Mouse (Mus musculus) limb, embryonic 14.5 days (tissue): ENCODE data around the gene Ispd. TPM values are rescaled to one million over a fixed set of nuclear protein-coding genes. Genes with fewer than 3 reads are reported as not detected.

ENCODE experiments used
- ATAC-seq: fragments of 200-750 bp; cut with Nextera tagmentation; 2 replicates; pipeline ENCODE4 v1.8.0; 2017; ENCODE audit warnings: low read depth, moderate number of reproducible peaks, moderate TSS enrichment; ENCODE audit not compliant: low FRiP score
- DNase-seq: peaks from one replicate; pipeline ENCODE4 v3.0.0-alpha.2; 2015; ENCODE audit warnings: low spot score
- H3K27ac ChIP-seq: fragments of 300-500 bp; sonication (generic); replicated peaks from 2 replicates; pipeline ENCODE4 v1.5.1; 2014; ENCODE audit warnings: low read depth, mild to moderate bottlenecking, low read length, moderate library complexity, mixed read lengths
- H3K27me3 ChIP-seq: fragments of 300-500 bp; sonication (generic); 2 replicates; pipeline ENCODE4 v1.6.1; 2014; ENCODE audit warnings: low read length, mixed read lengths; ENCODE audit not compliant: control insufficient read depth, insufficient read depth
- H3K36me3 ChIP-seq: fragments of 300-500 bp; sonication (generic); 2 replicates; pipeline ENCODE4 v1.6.1; 2014; ENCODE audit warnings: mild to moderate bottlenecking, low read length, moderate library complexity, mixed read lengths; ENCODE audit not compliant: control insufficient read depth, insufficient read depth
- H3K4me1 ChIP-seq: fragments of 300-500 bp; sonication (generic); 2 replicates; pipeline ENCODE4 v1.6.1; 2014; ENCODE audit warnings: antibody characterized with exemption, low read length, mixed read lengths; ENCODE audit not compliant: control insufficient read depth, insufficient read depth
- H3K4me2 ChIP-seq: fragments of 300-500 bp; sonication (generic); replicated peaks from 2 replicates; pipeline ENCODE4 v1.6.1; 2014; ENCODE audit warnings: low read depth, mild to moderate bottlenecking, low read length, moderate library complexity; ENCODE audit not compliant: severe bottlenecking
- H3K4me3 ChIP-seq: fragments of 300-500 bp; sonication (generic); replicated peaks from 2 replicates; pipeline ENCODE4 v1.5.1; 2014; ENCODE audit warnings: low read length
- H3K9ac ChIP-seq: fragments of 300-500 bp; sonication (generic); 2 replicates; pipeline ENCODE4 v1.6.1; 2014; ENCODE audit warnings: mild to moderate bottlenecking, low read depth, low read length, moderate library complexity; ENCODE audit not compliant: severe bottlenecking
- H3K9me3 ChIP-seq: fragments of 300-500 bp; sonication (generic); 2 replicates; pipeline ENCODE4 v1.6.1; 2016; ENCODE audit warnings: low read length; ENCODE audit not compliant: control insufficient read depth
- POLR2A ChIP-seq: fragments of 200-500 bp; IDR thresholded peaks from 2 replicates; pipeline ENCODE4 v1.8.0; 2012; ENCODE audit warnings: inconsistent platforms, mild to moderate bottlenecking, moderate library complexity, borderline replicate concordance; ENCODE audit not compliant: insufficient read depth, insufficient read length; ENCODE audit errors: extremely low read depth
- whole genome bisulfite sequencing: fragments of 180-500 bp; shearing (Covaris S2); extraction: QIAGEN DNeasy Blood & Tissue Kit; methylation state at CpG from one replicate; pipeline ENCODE4 v1.1.7; 2014; 5-methylcytosine and 5-hydroxymethylcytosine counted together
- polyA plus RNA-seq, 2 experiments: library from polyadenylated mRNA; depleted of rRNA in 1 of 2; stranded (reverse) in 1 of 2; unstranded in 1 of 2; fragments of >200 nt; fragmentation: Nextera tagmentation in 1 of 2; extraction: Ambion mirVana in 1 of 2; gene quantifications; 2 replicates each; pipeline versions ENCODE4 v1.2.1 to v1.2.3; 2012 to 2014

The Ispd gene
- polyA plus RNA-seq, 2 experiments = 3.0 to 9.6 TPM

DNA sequence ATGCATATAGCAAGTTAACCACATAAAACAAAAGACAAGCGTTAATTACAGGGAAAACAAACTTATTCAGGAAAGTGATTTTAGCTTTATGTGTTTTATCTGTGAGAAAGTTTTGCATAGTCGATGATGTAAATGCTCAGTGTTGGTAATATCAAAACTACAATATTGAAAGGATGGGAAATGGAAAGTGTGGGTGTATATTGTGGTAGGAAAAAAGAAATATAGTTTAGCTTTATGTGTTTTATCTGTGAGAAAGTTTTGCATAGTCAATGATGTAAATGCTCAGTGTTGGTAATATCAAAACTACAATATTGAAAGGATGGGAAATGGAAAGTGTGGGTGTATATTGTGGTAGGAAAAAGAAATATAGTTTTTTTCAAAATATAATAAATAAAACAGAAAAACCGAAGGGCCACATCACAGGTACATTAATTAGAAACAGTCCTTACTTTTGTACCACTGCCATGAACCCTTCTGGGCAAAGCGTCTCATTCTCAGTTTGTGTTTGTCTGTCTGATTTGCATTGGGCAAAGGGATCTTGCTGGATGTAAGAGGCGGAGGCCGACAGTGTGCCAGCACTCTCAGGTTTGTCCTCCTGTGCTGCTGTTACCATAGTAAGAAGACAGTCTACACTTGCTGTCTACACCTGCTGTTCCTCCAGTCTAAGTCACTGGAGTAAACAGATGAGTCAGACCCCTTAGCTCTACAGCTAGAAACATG lies 87.2 kb downstream of the Ispd start:
- H3K9ac ChIP-seq = no peak overlapping the region
- H3K4me3 ChIP-seq = no peak overlapping the region
- H3K27ac ChIP-seq = no peak overlapping the region
- no peaks in the 10 kb centered on the region for H3K9me3 ChIP-seq
- H3K4me1 ChIP-seq = no peaks in the 10 kb centered on the region
- 86% methylated on average over 6 of the region's 6 CpGs for WGBS
- TF ChIP-seq POLR2A = no peak
- no peaks in the 10 kb centered on the region for H3K27me3 ChIP-seq
- no peak for ATAC-seq
- no peaks in the 10 kb centered on the region for H3K36me3 ChIP-seq
- no peak overlapping the region for H3K4me2 ChIP-seq
- DNase-seq = no peak

DNA sequence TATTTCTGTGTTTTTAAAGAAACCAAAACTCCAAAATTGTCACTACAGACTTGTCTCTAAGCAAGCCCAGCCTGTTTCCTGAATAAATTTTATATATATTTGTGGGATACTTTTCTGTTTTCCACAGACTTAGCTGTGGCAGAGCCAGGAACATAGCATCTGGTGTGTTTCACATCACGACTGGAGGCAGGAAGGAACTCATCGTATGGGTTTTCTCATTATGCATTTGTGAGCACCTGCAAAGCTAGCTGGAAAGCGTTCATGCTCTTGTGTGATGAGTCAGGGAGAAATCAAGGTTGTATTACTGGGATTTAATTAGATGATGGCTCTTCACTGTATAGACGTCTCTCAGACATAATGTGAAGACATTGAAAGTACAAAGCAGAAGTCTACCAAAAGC lies 90.2 kb downstream of the Ispd start:
- 52% methylated on average over 4 of the region's 4 CpGs for WGBS
- DNase-seq (no peak), ATAC-seq (no peak)
- Histone ChIP-seq H3K27me3 (no peaks in the 10 kb centered on the region), H3K36me3 (no peaks in the 10 kb centered on the region), H3K9me3 (no peaks in the 10 kb centered on the region), H3K4me3 (no peak overlapping the region), H3K9ac (no peak overlapping the region), H3K27ac (no peak overlapping the region), H3K4me2 (no peak overlapping the region), H3K4me1 (peaks cover 9% of the 10 kb centered on the region)
- TF ChIP-seq POLR2A = no peak

DNA sequence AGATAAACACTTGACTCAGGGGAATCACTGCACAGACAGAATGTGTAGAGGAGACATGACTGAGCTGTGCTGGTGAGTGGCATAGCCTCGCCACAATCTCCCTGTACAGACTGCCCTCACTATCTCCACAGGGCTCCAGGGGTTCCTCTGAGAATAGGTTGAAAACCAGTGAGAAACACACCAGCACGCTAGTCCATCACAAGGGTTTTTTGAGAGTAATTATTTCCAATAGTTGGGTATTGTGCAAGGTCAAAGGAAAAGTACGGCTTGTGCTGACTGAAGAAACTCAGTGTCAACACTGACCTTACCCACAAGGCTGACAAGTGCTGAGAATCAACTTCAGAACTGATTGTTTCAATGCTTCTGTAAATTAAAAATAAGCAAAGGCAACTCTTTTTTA lies 92.9 kb downstream of the Ispd start:
- 90% methylated on average over 3 of the region's 3 CpGs for WGBS
- TF ChIP-seq POLR2A = no peak
- peaks cover 12% of the 10 kb centered on the region for H3K4me1 ChIP-seq

DNA sequence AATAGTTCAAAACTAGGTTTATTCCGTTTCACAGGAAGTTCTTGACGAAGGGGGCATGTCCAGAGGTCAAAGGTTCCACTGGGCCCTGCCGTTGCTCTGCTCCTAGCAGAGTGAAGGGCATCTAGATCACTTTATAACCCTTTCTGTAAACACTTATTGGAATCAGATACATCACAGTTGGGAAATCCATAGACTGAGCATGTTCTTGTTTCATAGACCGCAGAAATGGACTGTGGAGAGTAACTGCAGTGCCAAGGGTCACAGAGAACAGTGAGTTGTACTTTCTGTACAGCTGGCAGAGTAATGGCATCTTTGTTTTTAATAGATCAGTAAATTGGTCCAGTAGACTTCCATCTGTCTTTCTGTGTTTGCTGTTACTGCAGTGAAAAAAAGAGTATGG lies 94.0 kb downstream of the Ispd start:
- Histone ChIP-seq H3K27ac (no peak overlapping the region), H3K4me3 (no peak overlapping the region), H3K36me3 (no peaks in the 10 kb centered on the region), H3K9ac (no peak overlapping the region), H3K4me1 (peaks cover 12% of the 10 kb centered on the region), H3K9me3 (no peaks in the 10 kb centered on the region), H3K4me2 (no peak overlapping the region), H3K27me3 (no peaks in the 10 kb centered on the region)
- WGBS = 45% methylated on average over 4 of the region's 4 CpGs
- DNase-seq (no peak), ATAC-seq (no peak)
- TF ChIP-seq POLR2A = no peak

More for the DNA sequence above, 92.9 kb downstream of the Ispd start:
- DNase-seq = no peak
- Histone ChIP-seq H3K27me3 (no peaks in the 10 kb centered on the region), H3K9ac (no peak overlapping the region), H3K4me2 (no peak overlapping the region), H3K27ac (no peak overlapping the region), H3K4me3 (no peak overlapping the region), H3K9me3 (no peaks in the 10 kb centered on the region), H3K36me3 (no peaks in the 10 kb centered on the region)
- no peak for ATAC-seq

DNA sequence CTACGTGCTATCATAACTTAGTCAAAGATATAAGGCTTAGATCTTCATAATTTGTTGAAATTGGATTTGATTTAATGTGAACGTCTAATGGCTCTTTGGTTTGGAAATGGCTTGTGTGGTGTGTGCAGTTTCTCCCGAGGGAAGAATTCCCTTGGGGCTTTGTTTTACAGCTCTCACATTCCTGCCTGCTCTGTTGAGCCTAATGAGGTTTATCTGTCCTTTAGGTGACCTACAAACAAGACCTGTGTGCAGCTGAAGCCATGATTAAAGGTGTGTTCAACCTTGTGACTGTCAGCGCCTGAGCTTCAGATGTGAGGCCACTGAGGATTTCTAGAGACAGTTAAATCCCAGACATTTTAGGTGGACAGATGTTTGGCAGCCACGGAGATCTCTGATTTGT lies 95.2 kb downstream of the Ispd start:
- peak; percentile 22 for DNase-seq
- H3K4me3 ChIP-seq = no peak overlapping the region
- peaks cover 12% of the 10 kb centered on the region for H3K4me1 ChIP-seq
- no peak overlapping the region for H3K9ac ChIP-seq
- TF ChIP-seq POLR2A = no peak
- no peak overlapping the region for H3K27ac ChIP-seq
- H3K36me3 ChIP-seq = no peaks in the 10 kb centered on the region
- no peaks in the 10 kb centered on the region for H3K27me3 ChIP-seq
- no peaks in the 10 kb centered on the region for H3K9me3 ChIP-seq
- WGBS = 16% methylated on average over 5 of the region's 5 CpGs
- no peak overlapping the region for H3K4me2 ChIP-seq
- no peak for ATAC-seq
